19 mouse cellular contexts compared by ENCODE assay signal in the genomic region with DNA sequence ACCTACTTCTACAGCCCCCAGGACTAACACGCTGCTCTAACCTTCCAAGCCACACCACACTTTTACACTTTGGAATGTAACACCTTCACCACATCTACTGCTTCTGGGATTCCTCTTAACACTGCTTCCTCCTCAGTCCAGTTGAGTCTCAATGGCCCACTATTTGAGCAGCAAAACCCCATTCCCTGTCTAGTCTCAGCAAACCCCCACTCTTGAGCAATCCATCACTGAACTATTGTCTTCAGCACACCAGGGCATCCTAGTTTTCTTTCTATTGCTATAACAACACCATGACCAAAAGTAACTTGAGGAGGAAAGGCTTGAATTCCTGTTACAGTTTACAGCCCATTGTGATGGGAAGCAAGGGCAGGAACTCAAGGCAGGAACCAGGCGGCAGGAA. TPM values are rescaled to one million over a fixed set of nuclear protein-coding genes. Genes with fewer than 3 reads are reported as not detected.
DNase-seq lines count a peak whose midpoint lies in the region; ATAC-seq and TF ChIP-seq lines count a peak whose summit lies in the region.
"Had no signal": no experiment of that assay in that cellular context is flagged by ENCODE, and none has a peak within 500 bp of the region (broad histone marks: within the 10 kb centered on the region; RNA-seq: fewer than 3 reads in every experiment).

No protein-coding gene starts in this region.

- H3K36me3 ChIP-seq in ES-E14 (ENCODE audit: control insufficient read depth, insufficient read depth, low read length, poor library complexity, severe bottlenecking), result no peaks in the 10 kb centered on the region; the same call in 1 of the 2 replicates
- H3K36me3 ChIP-seq in hindbrain, postnatal 0 days (ENCODE audit: insufficient read depth, low read length), result no peaks in the 10 kb centered on the region
- H3K36me3 ChIP-seq: embryonic facial prominence, embryonic 10.5 days; embryonic facial prominence, embryonic 12.5 days; forebrain, embryonic 15.5 days had no signal

- no peak for TF ChIP-seq CTCF in layer of hippocampus, adult 2 months (conservative IDR thresholded peaks at IDR 0.05)
- no peak for TF ChIP-seq CTCF in hindbrain, postnatal 0 days (IDR thresholded peaks at IDR 0.05; ENCODE audit: low read depth)

- H3K27me3 ChIP-seq in hindbrain, postnatal 0 days (ENCODE audit: insufficient read depth, low read length), result no peaks in the 10 kb centered on the region
- H3K27me3 ChIP-seq: embryonic facial prominence, embryonic 12.5 days; forebrain, embryonic 13.5 days; forebrain, embryonic 15.5 days had no signal

- H3K4me2 ChIP-seq in hindbrain, postnatal 0 days (ENCODE audit: low read depth, low read length), result no peak overlapping the region
- H3K4me2 ChIP-seq: embryonic facial prominence, embryonic 12.5 days; forebrain, embryonic 13.5 days; forebrain, embryonic 15.5 days had no signal

- no peak overlapping the region for H3K9ac ChIP-seq in ES-E14 (ENCODE audit: insufficient read depth, low read depth, low read length, poor library complexity, severe bottlenecking)
- no peak overlapping the region for H3K9ac ChIP-seq in hindbrain, postnatal 0 days (replicated peaks; ENCODE audit: low read length)
- H3K9ac ChIP-seq: embryonic facial prominence, embryonic 12.5 days; forebrain, embryonic 13.5 days; forebrain, embryonic 15.5 days; forebrain, postnatal 0 days had no signal

- 97% methylated on average over 2 of the region's 2 CpGs for WGBS in hindbrain, postnatal 0 days

- in situ Hi-C loops in ES-E14 (cut with MboI; ENCODE audit: low sequenced_read_pairs in 2 of 2, unreplicated experiment in 2 of 2), result no loop called here

- peaks cover 0 to 9% of the 10 kb centered on the region in 2 experiments; a peak in 2 of 4 replicates for H3K4me1 ChIP-seq in ES-E14 (ENCODE audit: control insufficient read depth in 2 of 2, insufficient read depth in 2 of 2, low read length in 2 of 2, poor library complexity in 1 of 2)
- H3K4me1 ChIP-seq in hindbrain, postnatal 0 days (ENCODE audit: insufficient read depth, low read length), result no peaks in the 10 kb centered on the region
- H3K4me1 ChIP-seq: embryonic facial prominence, embryonic 10.5 days; embryonic facial prominence, embryonic 12.5 days had no signal

- H3K4me3 ChIP-seq in layer of hippocampus, adult 2 months, result no peak overlapping the region
- H3K4me3 ChIP-seq in ES-E14 (ENCODE audit: insufficient read depth in 1 of 2, low read depth in 1 of 2, low read length in 2 of 2, poor library complexity in 1 of 2, severe bottlenecking in 1 of 2), result no peak overlapping the region
- H3K4me3 ChIP-seq in hindbrain, postnatal 0 days (ENCODE audit: low read length), result no peak overlapping the region
- H3K4me3 ChIP-seq: embryonic facial prominence, embryonic 10.5 days; embryonic facial prominence, embryonic 12.5 days; forebrain, embryonic 13.5 days; forebrain, embryonic 15.5 days had no signal

- H3K27ac ChIP-seq in layer of hippocampus, adult 2 months, result peak overlapping the region; percentile 69
- 0 out of 2 replicates have a peak overlapping the region, but pooled peaks have one; percentile 65 for H3K27ac ChIP-seq in ES-E14 (ENCODE audit: insufficient read depth, low read depth, low read length, poor library complexity, severe bottlenecking)
- H3K27ac ChIP-seq in hindbrain, postnatal 0 days, result no peak overlapping the region
- H3K27ac ChIP-seq: embryonic facial prominence, embryonic 10.5 days; embryonic facial prominence, embryonic 12.5 days; forebrain, embryonic 13.5 days; forebrain, embryonic 15.5 days had no signal

- no peak for DNase-seq in layer of hippocampus, adult 2 months (ENCODE audit: low spot score in 2 of 2)
- DNase-seq in layer of hippocampus, adult 9-11 months, result no peak
- DNase-seq in ES-E14 (ENCODE audit: low read depth, low spot score), result no peak
- peak; percentile 89 for DNase-seq in ZHBTc4 (ENCODE audit: low read depth, low spot score)
- no peak for DNase-seq in adrenal gland, postnatal 10 days
- no peak for DNase-seq in hindbrain, postnatal 0 days (ENCODE audit: low spot score)
- DNase-seq: adrenal gland, adult 2 months; adrenal gland, postnatal 14 days; adrenal gland, postnatal 36 days; cerebellum, adult 11-12 months; cerebellum, adult 2 months; cerebellum, adult 9-10 months; cerebellum, postnatal 10 days; cerebellum, postnatal 25 days; forebrain, postnatal 0 days had no signal

- ATAC-seq in hindbrain, postnatal 0 days, result no peak
- ATAC-seq: forebrain, embryonic 13.5 days; forebrain, embryonic 15.5 days had no signal

- H3K9me3 ChIP-seq in ES-E14 (ENCODE audit: control insufficient read depth, insufficient read depth, low read depth, low read length), result no peaks in the 10 kb centered on the region
- no peaks in the 10 kb centered on the region for H3K9me3 ChIP-seq in hindbrain, postnatal 0 days (ENCODE audit: low read length)
- H3K9me3 ChIP-seq: embryonic facial prominence, embryonic 12.5 days; forebrain, embryonic 13.5 days; forebrain, embryonic 15.5 days had no signal

TF ChIP-seq in ES-E14, 5 proteins besides CTCF, POLR2A, EP300 and RAD21:
- TF ChIP-seq MAFK (IDR thresholded peaks at IDR 0.05; ENCODE audit: insufficient read depth, low read depth, low read length) (no peak), CHD2 (IDR thresholded peaks at IDR 0.05; ENCODE audit: low read depth, low read length) (no peak), ZC3H11A (IDR thresholded peaks at IDR 0.05; ENCODE audit: borderline replicate concordance, low read depth, low read length) (no peak), HCFC1 (IDR thresholded peaks at IDR 0.05; ENCODE audit: borderline replicate concordance, insufficient read depth, low read length) (no peak), ZNF384 (IDR thresholded peaks at IDR 0.05; ENCODE audit: low read depth, low read length) (no peak)

RNA-seq across cellular contexts. Expression of gene Dclk2, which starts 36.2 kb away (rescaled TPM):
- total RNA-seq in layer of hippocampus, adult 2 months (2021), result 100 to 1,000 TPM; 103 to 113 TPM
- 13.6 and 21.1 TPM in 2 replicates for total RNA-seq in ES-E14 (2012; rRNA removed)
- 10 to 100 TPM in 1 of 2 experiments, 1 to 10 TPM in 1; 7.7 to 12.6 TPM for total RNA-seq in adrenal gland, postnatal 10 days (2021)
- total RNA-seq in hindbrain, postnatal 0 days (2014; rRNA removed), result 159 and 176 TPM in 2 replicates
- 68.1 and 69.6 TPM in 2 replicates for polyA plus RNA-seq in hindbrain, postnatal 0 days (2015; fragmentation: Nextera tagmentation; extraction: Ambion mirVana)
